Mouse (Mus musculus) cerebellum, adult 2 months (tissue): Measurements from ENCODE around the gene Gm42957.
A peak's percentile ranks its signal among the peaks of the same experiment; 100 is the strongest.

Experiments used
- CTCF ChIP-seq: fragments of 200-500 bp; IDR thresholded peaks from 2 replicates; pipeline ENCODE4 v1.5.1; 2011; ENCODE audit warnings: low read depth, mild to moderate bottlenecking, control low read depth, low read length, moderate library complexity, borderline replicate concordance; ENCODE audit not compliant: insufficient read depth
- POLR2A ChIP-seq: fragments of 200-500 bp; IDR thresholded peaks from 2 replicates; pipeline ENCODE4 v1.6.1; 2011; ENCODE audit warnings: low read length, control low read depth, borderline replicate concordance; ENCODE audit not compliant: insufficient read depth

- TF ChIP-seq CTCF, result no peak
- peak; percentile 97 for TF ChIP-seq POLR2A
Observed at GRCm38 (mm10) chr3:96629729-96630600, 5.3 kb upstream of the Gm42957 start, which contains the start of gene Rbm8a.
